Mouse (Mus musculus): ENCODE results near the gene Slc6a6.

GRCm38 (mm10) chr6:91665990-91666700 is 17.7 kb upstream of the Slc6a6 start:
- TF ChIP-seq EP300 (IDR thresholded peaks at IDR 0.05; ENCODE audit: low read depth in 1 of 2, low read length in 2 of 2) (no peak), POLR2AphosphoS2 (IDR thresholded peaks at IDR 0.05; ENCODE audit: low read length) (no peak), ZNF384 (IDR thresholded peaks at IDR 0.05; ENCODE audit: low read depth, low read length) (no peak), HCFC1 (IDR thresholded peaks at IDR 0.05; ENCODE audit: low read depth, low read length) (no peak), CTCF (IDR thresholded peaks at IDR 0.05 in 2 of 3, conservative IDR thresholded peaks at IDR 0.05 in 1 of 3; ENCODE audit: control insufficient read depth in 1 of 3, insufficient read depth in 1 of 3, low read depth in 2 of 3, low read length in 3 of 3, poor library complexity in 1 of 3, severe bottlenecking in 1 of 3) (no peak), POLR2A (IDR thresholded peaks at IDR 0.05; ENCODE audit: control insufficient read depth in 1 of 2, insufficient read depth in 1 of 2, low read depth in 1 of 2, low read length in 2 of 2, poor library complexity in 1 of 2) (no peak), RAD21 (IDR thresholded peaks at IDR 0.05; ENCODE audit: low read depth, low read length) (no peak), MAZ (IDR thresholded peaks at IDR 0.05; ENCODE audit: low read depth, low read length) (no peak), JUND (IDR thresholded peaks at IDR 0.05; ENCODE audit: low read depth, low read length) (no peak), NELFE (IDR thresholded peaks at IDR 0.05; ENCODE audit: low read depth, low read length) (no peak), BHLHE40 (IDR thresholded peaks at IDR 0.05; ENCODE audit: borderline replicate concordance, low read depth, low read length) (no peak), GATA1 (IDR thresholded peaks at IDR 0.05; ENCODE audit: low read depth, low read length) (no peak), SIN3A (IDR thresholded peaks at IDR 0.05; ENCODE audit: low read length) (no peak), NRF1 (IDR thresholded peaks at IDR 0.05; ENCODE audit: insufficient read depth, low read depth, low read length, poor library complexity, severe bottlenecking) (no peak)
